Mouse (Mus musculus) hindbrain, embryonic 10.5 days (tissue): ENCODE measurements at regions not wholly inside any gene's neighbourhood (a gene's known extent, or its start where the extent isn't known, plus 50 kb on each side); places are given as distances from the start of the nearest gene placed in this dataset.
A peak's percentile ranks its signal among the peaks of the same experiment; 100 is the strongest.

ENCODE experiments used
- DNase-seq: peaks from one replicate; pipeline ENCODE4 v3.0.0-alpha.2; 2017; ENCODE audit warnings: low spot score
- H3K27ac ChIP-seq: fragments of 300-500 bp; sonication (generic); 2 replicates; pipeline ENCODE4 v1.5.1; 2016; ENCODE audit warnings: mild to moderate bottlenecking, moderate library complexity
- H3K27me3 ChIP-seq: fragments of 300-500 bp; sonication (generic); 2 replicates; pipeline ENCODE4 v1.6.1; 2016; ENCODE audit warnings: mild to moderate bottlenecking; ENCODE audit not compliant: poor library complexity, insufficient read depth, severe bottlenecking
- H3K36me3 ChIP-seq: fragments of 300-500 bp; sonication (generic); 2 replicates; pipeline ENCODE4 v1.6.1; 2016; ENCODE audit warnings: mild to moderate bottlenecking, moderate library complexity
- H3K4me1 ChIP-seq: fragments of 300-500 bp; sonication (generic); replicated peaks from 2 replicates; pipeline ENCODE4 v1.6.1; 2016; ENCODE audit warnings: mild to moderate bottlenecking
- H3K4me3 ChIP-seq: fragments of 300-500 bp; sonication (generic); 2 replicates; pipeline ENCODE4 v1.5.1; 2016; ENCODE audit warnings: mild to moderate bottlenecking, moderate library complexity
- H3K9me3 ChIP-seq: fragments of 300-500 bp; sonication (generic); 2 replicates; pipeline ENCODE4 v1.6.1; 2016; ENCODE audit warnings: mild to moderate bottlenecking, moderate library complexity
- WGBS: fragments of 180-500 bp; shearing (Covaris S2); methylation state at CpG from one replicate; pipeline ENCODE4 v1.1.7; 2016; 5-methylcytosine and 5-hydroxymethylcytosine counted together

DNA sequence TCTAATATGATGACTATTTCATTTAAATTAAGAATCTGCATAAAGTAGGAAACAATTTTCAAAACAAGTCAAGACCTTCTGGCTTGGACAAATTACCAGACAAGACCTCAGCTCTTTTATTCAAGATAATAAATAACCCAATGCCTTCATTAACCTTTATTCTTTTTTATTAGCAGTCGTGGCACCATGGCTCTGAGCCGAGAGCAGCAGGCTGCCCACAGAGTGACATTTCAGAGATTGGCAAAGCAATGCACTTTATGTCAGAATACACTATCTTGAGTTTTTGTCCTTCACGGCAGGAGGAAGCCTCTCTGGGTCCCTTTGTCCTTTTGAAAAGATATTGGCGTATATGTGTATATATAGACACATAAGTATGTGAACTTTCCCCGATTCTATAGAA, 1297.9 kb downstream of the Tbl1xr1 start:
- WGBS: 82% methylated on average over 5 of the region's 5 CpGs
- no peak for DNase-seq
- H3K36me3 ChIP-seq: no peaks in the 10 kb centered on the region

DNA sequence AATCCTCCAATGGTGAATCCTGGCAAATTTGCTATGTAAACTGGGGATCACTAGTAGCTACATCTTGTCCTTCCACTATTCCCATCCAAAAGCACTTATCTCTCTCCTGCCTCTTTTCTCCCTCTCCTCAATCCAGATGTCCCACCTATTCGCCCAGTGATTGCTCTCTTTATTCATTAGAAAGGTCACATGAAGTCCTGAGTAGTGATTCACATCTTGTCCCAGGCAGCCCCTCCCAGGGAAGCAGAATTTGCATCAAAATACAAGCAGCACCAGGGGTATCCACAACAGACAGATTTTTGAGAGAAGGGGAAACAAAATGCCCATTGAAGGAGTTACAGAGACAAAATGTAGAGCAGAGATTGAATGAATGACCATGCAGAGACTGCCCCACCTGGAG, 1328.4 kb downstream of the Tbl1xr1 start:
- WGBS: 53% methylated on average over 1 of the region's 1 CpGs
- Histone ChIP-seq H3K27ac (no peak overlapping the region), H3K4me3 (no peak overlapping the region), H3K36me3 (no peaks in the 10 kb centered on the region), H3K4me1 (no peaks in the 10 kb centered on the region), H3K9me3 (no peaks in the 10 kb centered on the region), H3K27me3 (no peaks in the 10 kb centered on the region)
- no peak for DNase-seq

More for the DNA sequence above, 1297.9 kb downstream of the Tbl1xr1 start:
- H3K27me3 ChIP-seq: no peaks in the 10 kb centered on the region
- no peak overlapping the region for H3K27ac ChIP-seq
- H3K4me1 ChIP-seq: no peaks in the 10 kb centered on the region
- no peak overlapping the region for H3K4me3 ChIP-seq
- H3K9me3 ChIP-seq: no peaks in the 10 kb centered on the region

DNA sequence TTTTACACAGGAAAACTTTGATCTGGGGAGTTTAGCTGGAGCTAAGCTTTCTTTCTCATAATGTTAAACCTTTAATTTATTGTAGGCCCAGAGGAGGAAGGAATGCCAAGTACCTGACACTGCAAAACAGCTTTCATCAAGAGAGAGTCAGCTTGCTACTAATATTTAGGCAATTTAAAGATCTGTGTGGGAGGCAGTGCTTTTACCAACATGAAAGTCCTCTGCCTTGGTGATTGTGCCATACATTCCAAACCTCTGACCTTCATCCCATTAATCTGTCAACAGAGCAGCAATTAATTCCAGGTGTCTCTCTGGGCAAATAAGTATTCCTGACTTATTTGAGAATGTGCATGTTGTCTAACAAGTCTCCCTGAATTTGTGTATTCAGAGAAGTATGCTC, 1333.0 kb downstream of the Tbl1xr1 start:
- no peaks in the 10 kb centered on the region for H3K4me1 ChIP-seq
- H3K27me3 ChIP-seq: no peaks in the 10 kb centered on the region
- H3K4me3 ChIP-seq: no peak overlapping the region
- no peaks in the 10 kb centered on the region for H3K36me3 ChIP-seq
- H3K27ac ChIP-seq: no peak overlapping the region
- H3K9me3 ChIP-seq: no peaks in the 10 kb centered on the region
- DNase-seq: peak; percentile 3

DNA sequence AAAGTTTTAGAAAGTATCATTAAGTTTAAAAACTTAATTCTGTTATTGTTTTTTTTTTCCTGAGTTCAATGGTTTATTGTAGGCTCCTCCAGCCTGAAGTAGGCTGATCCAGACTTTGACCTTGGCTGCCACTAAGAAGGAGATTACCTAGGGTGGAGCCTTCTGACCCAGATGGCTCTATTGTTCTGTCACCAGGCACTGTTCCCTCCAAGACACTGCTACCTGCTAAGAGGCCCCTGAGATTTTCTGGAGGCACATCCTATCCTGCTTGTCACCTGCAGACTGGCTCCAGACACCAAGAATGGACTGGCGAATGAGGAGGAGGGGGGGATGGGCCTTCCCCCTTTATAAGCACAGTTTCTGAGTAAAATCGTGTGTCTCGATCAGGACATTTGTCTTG, 1350.5 kb downstream of the Tbl1xr1 start:
- H3K4me3 ChIP-seq: no peak overlapping the region
- 85% methylated on average over 3 of the region's 3 CpGs for WGBS

DNA sequence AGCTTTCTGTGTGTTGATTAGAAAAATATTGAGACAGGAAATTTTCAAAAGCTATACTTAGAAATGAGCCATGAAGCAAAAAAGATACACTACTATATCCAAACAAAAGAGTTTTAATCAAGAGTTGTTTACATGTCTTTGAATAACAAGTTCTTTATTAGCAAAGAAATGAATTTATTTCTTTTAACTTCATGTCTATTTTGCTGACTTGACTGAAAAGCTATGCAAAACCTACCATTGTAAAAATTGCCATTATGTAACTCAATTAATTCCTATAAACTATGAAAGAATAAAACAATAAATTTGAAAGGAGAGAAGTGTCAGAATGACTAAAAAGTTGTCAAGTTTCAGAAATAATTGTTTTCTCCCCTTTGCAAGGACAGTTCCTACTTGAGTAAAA, 1358.6 kb downstream of the Tbl1xr1 start:
- no peaks in the 10 kb centered on the region for H3K9me3 ChIP-seq
- no peaks in the 10 kb centered on the region for H3K4me1 ChIP-seq
- no peaks in the 10 kb centered on the region for H3K27me3 ChIP-seq
- H3K36me3 ChIP-seq: no peaks in the 10 kb centered on the region
- no peak overlapping the region for H3K27ac ChIP-seq
- no peak overlapping the region for H3K4me3 ChIP-seq
- no peak for DNase-seq

More for the DNA sequence above, 1350.5 kb downstream of the Tbl1xr1 start:
- DNase-seq: no peak
- no peaks in the 10 kb centered on the region for H3K9me3 ChIP-seq
- H3K36me3 ChIP-seq: no peaks in the 10 kb centered on the region
- no peaks in the 10 kb centered on the region for H3K4me1 ChIP-seq
- no peaks in the 10 kb centered on the region for H3K27me3 ChIP-seq
- no peak overlapping the region for H3K27ac ChIP-seq

DNA sequence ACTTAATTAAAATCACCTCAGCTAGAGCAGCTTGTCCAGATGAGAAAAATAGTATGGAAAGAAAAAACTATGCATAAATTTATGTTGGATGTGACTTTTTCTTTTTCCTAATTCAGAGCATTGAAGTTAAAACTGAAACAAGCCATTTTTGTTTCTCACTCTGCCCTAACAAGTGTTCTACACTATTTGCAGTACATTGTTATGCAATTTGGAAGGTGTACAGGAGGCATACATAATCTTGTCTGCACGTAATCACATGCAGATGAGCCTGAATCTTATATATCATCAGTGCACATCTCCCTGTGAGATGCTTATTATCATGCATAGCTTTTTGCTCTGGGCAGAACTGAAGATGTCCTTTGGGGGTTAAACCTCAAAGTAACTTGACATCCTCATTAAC, 1381.3 kb downstream of the Tbl1xr1 start:
- Histone ChIP-seq H3K36me3 (no peaks in the 10 kb centered on the region), H3K27me3 (no peaks in the 10 kb centered on the region), H3K4me3 (no peak overlapping the region), H3K27ac (no peak overlapping the region), H3K4me1 (no peaks in the 10 kb centered on the region), H3K9me3 (0 out of 2 replicates have a peak, but pooled peaks cover 3% of the 10 kb centered on the region)
- WGBS: 85% methylated on average over 1 of the region's 1 CpGs
- no peak for DNase-seq

DNA sequence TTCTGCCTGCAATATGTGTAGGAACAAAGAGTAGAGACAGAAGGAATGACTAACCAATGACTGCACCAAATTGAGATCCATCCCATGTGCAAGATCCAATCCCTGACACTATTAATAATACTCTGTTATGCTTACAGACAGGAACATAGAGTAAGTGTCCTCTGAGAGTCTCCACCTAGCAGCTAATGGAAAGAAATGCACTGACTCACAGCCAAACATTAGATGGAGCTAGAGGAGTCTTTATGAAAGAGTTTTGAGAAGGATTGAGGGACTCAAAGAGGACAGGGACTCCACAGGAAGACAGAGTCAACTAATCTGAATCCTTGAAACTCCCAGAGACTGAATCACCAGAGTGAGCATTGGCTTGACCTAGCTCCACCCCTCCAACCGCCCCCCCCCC, 1423.4 kb downstream of the Tbl1xr1 start:
- no peaks in the 10 kb centered on the region for H3K4me1 ChIP-seq
- H3K4me3 ChIP-seq: no peak overlapping the region
- H3K27ac ChIP-seq: no peak overlapping the region
- WGBS: 78% methylated on average over 1 of the region's 1 CpGs
- H3K36me3 ChIP-seq: no peaks in the 10 kb centered on the region
- H3K9me3 ChIP-seq: no peaks in the 10 kb centered on the region
- no peak for DNase-seq
- H3K27me3 ChIP-seq: no peaks in the 10 kb centered on the region

DNA sequence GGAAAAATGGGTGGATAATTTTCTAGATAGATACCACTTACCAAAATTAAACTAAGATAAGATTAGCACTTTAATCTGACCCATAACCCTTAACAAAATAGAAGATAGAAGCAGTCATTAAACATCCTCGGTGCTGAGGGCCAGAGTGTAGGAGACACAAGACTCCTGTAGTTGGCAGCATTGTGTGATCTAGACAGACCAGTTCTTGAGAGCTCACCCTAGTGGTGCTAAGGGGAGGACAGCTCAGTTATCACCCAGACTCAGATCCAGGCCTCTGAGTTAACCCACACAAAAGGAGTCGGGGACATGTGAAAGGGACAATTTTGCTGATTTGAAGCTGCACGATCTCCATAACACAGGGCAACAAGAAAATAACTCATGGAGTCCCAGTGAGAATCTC, 1471.1 kb downstream of the Tbl1xr1 start:
- 85% methylated on average over 3 of the region's 3 CpGs for WGBS
- no peak for DNase-seq
- H3K36me3 ChIP-seq: no peaks in the 10 kb centered on the region
- no peaks in the 10 kb centered on the region for H3K27me3 ChIP-seq
- H3K4me1 ChIP-seq: no peaks in the 10 kb centered on the region
- H3K4me3 ChIP-seq: no peak overlapping the region
- no peaks in the 10 kb centered on the region for H3K9me3 ChIP-seq
- no peak overlapping the region for H3K27ac ChIP-seq

DNA sequence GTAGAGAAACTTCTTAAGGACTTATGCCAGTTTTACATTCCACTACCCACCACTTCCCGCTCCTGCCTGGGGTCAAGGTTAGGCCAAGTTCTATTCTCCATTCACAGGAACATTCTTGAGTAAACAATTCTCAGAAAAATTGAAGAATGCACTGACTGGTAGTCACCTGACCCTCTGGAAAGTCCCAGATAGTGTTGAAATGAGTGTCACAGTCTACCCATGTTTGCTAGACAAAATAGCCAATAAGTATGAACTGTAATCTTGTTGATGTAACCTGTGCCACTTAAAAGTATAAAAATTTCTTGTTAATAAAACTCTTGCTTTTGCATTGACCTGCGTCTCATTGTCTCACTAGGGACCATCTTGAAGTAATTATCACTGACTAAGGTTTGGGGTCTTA, 1487.9 kb downstream of the Tbl1xr1 start:
- H3K27me3 ChIP-seq: no peaks in the 10 kb centered on the region
- no peaks in the 10 kb centered on the region for H3K36me3 ChIP-seq
- H3K4me3 ChIP-seq: no peak overlapping the region
- DNase-seq: no peak
- peaks cover 17% of the 10 kb centered on the region for H3K9me3 ChIP-seq
- no peaks in the 10 kb centered on the region for H3K4me1 ChIP-seq
- 83% methylated on average over 2 of the region's 2 CpGs for WGBS
- H3K27ac ChIP-seq: no peak overlapping the region

DNA sequence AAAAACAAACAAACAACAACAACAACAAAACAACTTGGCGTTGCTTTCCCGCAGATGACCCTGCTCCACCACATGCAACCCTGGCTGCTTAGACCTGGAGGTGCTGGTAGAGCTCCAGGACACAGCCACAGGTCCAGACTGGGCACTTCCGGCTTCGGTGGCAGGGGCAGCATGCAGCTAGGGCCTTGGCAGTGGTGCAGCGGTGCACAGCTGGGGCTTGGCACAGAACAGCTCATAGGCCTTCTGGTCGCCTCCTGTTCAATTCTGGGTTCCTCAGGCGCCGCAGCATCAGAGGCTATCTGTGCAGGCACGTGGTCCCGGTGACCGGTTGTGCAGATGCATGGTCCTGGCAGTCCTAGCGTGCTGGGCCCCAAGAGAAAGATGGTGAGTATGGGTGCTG, 1492.4 kb downstream of the Tbl1xr1 start:
- Histone ChIP-seq H3K27ac (no peak overlapping the region), H3K4me1 (no peaks in the 10 kb centered on the region), H3K9me3 (peaks cover 24% of the 10 kb centered on the region), H3K4me3 (no peak overlapping the region), H3K36me3 (no peaks in the 10 kb centered on the region), H3K27me3 (no peaks in the 10 kb centered on the region)
- WGBS: 95% methylated on average over 12 of the region's 12 CpGs
- DNase-seq: no peak

DNA sequence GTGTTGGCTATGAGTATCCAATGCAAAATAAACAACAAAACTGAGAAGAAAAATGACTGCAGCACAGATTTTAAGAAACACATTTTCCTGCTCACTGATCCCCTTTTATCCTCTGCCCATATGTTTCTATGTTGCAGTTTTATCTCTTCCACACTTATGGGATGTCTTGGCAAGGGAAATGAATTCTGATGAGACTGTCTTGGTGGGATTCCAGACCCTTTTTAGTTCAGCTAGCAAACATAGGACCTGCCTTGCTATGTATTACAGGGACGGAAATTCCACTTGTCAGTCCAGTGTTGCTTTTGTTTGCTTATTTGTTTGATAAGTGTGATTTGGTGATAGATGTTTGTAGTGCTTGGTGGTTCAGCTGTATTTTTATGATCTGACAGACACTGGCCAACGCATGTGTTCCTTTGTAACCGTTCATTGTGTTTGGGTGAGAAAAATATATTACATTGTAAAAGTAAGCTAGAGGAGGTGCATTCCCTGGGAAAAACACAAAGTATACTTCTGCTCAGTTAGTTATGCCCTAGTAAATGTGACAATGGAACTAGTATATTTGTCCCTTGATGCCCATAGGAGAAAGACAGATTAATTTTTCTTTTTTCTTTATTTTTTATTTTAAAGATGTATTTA, 1516.2 kb downstream of the Tbl1xr1 start:
- no peaks in the 10 kb centered on the region for H3K36me3 ChIP-seq
- WGBS: 88% methylated on average over 3 of the region's 3 CpGs
- DNase-seq: no peak

DNA sequence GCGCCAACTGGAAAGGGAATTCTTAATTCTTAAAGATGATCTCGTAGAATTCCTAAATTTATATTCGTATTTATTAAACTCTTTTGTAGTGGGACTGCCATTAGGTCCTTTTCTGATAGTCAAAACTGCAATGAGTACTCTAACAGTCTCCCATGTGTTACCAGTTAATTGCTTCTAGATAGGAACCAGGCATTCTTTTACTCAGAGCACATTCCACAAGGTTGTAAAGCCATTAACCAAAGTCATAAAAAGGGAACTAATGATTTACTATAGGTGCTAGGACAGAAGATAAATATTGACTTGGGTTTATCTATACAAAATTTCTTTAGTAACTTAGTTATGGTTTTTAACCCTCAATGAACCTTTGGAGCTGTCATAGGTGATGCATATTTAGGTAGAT, 1525.0 kb downstream of the Tbl1xr1 start:
- Histone ChIP-seq H3K4me1 (no peaks in the 10 kb centered on the region), H3K4me3 (no peak overlapping the region), H3K36me3 (no peaks in the 10 kb centered on the region), H3K27me3 (no peaks in the 10 kb centered on the region), H3K9me3 (0 out of 2 replicates have a peak, but pooled peaks cover 2% of the 10 kb centered on the region), H3K27ac (no peak overlapping the region)
- 88% methylated on average over 3 of the region's 3 CpGs for WGBS
- no peak for DNase-seq

More for the DNA sequence above, 1516.2 kb downstream of the Tbl1xr1 start:
- Histone ChIP-seq H3K27ac (no peak overlapping the region), H3K27me3 (no peaks in the 10 kb centered on the region), H3K4me1 (no peaks in the 10 kb centered on the region), H3K9me3 (no peaks in the 10 kb centered on the region), H3K4me3 (no peak overlapping the region)

DNA sequence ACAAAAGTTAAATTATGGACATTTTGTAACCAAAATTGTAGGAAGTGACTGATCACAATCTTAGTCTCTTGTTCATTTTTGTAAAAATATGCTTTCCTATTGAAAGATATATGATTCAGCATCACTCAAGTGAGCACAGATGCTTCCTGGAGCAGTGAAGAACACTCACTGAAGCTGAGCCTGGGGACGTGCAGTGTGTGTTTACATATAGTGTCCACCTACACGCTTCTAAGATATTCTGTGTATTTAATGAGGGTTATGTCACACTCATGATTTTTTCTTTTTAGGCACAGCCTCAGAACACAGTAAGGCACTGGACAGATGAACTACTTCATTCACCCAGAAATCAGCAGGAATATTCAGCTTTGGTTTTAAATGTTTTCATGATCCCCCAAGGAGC, 1533.6 kb downstream of the Tbl1xr1 start:
- Histone ChIP-seq H3K27ac (no peak overlapping the region), H3K4me1 (no peaks in the 10 kb centered on the region), H3K27me3 (no peaks in the 10 kb centered on the region), H3K36me3 (no peaks in the 10 kb centered on the region), H3K4me3 (no peak overlapping the region), H3K9me3 (no peaks in the 10 kb centered on the region)
- WGBS: 79% methylated on average over 2 of the region's 2 CpGs
- DNase-seq: no peak

DNA sequence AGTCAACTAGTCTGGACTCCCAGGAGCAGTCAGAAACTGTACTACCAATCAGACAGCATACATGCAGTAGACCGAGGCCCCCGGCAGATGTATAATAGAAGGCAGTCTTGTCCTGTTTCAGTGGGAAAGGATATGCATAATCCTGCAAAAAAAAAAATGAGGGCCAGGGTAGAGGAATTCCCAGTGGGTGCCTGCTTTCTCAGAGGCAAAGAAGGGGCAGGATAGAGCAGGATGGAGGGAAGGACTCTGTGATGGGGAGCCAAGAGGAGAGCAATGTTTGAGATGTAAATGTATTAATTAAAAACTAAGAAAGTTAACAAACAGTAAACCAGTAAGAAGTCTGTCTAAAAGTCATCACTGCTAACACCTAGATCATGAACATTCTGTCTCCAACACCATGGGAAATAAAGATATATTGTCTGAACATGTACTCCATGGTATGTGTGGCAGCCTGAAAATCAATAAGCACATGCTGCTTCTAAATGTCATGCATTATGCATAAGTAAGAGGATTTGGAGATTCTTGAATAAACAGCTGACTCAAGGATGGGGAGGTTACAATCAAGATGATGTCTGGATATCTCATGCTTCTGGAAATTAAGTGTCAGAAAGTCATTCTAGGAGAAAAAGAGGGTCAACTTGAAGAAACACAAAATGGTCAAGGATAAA, 1485.3 kb downstream of the Naaladl2 start:
- DNase-seq: no peak
- no peaks in the 10 kb centered on the region for H3K4me1 ChIP-seq
- no peak overlapping the region for H3K4me3 ChIP-seq
- no peaks in the 10 kb centered on the region for H3K27me3 ChIP-seq
- H3K27ac ChIP-seq: no peak overlapping the region
- WGBS: 88% methylated on average over 2 of the region's 2 CpGs
- no peaks in the 10 kb centered on the region for H3K9me3 ChIP-seq
- no peaks in the 10 kb centered on the region for H3K36me3 ChIP-seq
